Mouse (Mus musculus) Muller cell, postnatal 12 days (primary cell): ENCODE measurements around the gene Pga5.

ENCODE experiments used
- DNase-seq: peaks from one replicate; pipeline ENCODE4 v3.0.0-alpha.2; 2015; ENCODE audit errors: inconsistent ontology term

Pga5 gene

DNA sequence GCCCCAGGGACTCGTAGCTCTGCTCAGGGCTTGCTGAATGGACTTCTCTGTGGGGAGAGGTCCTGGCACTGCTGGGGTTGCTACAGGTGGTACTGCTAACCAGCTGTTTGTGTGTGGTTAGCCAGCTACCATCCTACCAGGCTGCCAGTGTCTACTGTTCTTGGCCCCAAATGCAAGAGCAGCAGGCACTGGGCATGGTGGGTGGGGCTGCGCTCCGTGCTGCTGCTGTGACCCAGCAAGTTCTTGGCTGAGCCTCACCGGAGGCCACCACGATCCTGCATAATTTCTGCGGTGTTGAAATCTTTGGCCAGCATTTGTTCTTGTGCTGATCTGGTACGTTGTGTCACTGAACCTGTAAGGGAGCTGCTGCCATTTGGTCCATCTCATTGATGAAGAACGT, 25.6 kb upstream of the Pga5 start:
- no peak for DNase-seq

DNA sequence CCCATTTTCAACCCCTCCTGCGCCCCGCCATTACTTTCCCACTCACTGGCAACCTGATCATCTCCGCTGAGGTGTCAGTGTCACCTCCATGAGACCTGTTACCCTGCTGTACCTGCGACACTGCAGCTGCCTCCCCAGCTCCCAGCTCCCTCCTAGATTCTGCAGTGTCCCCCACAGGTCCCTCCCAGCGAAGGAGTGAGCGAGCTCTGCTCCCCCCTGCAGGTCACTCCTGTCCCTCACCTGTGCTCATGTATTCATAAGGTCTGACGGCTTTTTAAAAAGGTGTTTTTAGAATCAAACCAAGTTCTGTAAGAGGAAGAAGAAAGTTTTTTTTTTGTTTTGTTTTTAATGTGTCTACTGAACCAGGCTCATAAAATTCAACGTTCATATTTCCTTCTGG, 24.3 kb upstream of the Pga5 start:
- DNase-seq, result no peak

DNA sequence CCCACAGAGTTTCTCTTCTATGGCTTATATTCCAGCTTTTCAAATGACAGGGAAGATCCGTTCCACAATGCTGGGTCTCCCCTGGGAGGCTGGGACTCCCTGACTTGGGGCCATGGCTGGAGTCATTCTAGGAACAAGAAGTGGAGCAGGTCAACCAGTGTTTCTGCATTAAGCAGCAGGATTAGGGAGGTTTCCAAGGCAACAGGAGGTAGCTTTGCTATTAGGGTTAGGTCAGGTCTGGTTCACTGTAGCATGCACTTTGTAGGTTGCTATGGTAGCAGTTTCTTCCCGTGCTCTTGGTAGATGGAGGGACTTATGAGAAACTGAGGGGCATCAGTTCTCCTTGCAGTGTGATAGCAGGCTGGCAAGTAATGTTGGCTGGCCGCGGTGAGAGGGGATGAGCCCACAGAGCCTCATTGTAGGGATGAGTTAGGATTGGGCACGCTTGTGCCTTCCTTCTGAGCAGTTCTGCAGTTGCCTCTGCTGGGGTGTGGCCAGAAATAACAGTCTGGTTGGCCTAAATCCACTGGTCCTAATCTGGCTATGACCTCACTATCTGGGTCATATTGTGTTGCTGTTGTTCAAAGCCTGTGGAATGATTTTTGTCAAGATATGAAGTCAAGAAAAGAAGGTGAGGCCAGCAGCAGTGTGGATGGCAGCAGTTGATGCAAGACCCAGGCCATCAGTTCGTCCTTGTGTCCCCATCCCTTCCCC, 23.3 kb upstream of the Pga5 start:
- DNase-seq, result peak; percentile 28

DNA sequence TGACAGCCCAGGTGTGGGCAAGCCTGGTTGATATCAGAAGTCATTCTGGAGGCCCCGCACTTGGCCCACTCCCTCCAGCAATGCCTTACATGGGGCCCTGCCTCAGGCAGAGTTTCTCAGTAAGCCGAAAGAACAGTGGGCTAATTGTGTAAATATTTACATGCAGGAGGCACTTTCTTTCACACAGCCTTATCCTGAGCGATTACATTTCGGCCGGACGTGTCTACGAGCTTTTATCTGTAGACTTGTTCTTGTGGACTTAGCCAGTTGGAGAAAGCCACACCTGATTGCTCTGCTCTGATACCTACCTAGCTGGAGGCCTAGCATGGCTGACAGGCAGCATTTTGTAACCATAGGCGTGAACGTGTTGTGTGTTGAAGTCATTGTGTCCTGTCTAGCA, 22.0 kb upstream of the Pga5 start:
- no peak for DNase-seq

DNA sequence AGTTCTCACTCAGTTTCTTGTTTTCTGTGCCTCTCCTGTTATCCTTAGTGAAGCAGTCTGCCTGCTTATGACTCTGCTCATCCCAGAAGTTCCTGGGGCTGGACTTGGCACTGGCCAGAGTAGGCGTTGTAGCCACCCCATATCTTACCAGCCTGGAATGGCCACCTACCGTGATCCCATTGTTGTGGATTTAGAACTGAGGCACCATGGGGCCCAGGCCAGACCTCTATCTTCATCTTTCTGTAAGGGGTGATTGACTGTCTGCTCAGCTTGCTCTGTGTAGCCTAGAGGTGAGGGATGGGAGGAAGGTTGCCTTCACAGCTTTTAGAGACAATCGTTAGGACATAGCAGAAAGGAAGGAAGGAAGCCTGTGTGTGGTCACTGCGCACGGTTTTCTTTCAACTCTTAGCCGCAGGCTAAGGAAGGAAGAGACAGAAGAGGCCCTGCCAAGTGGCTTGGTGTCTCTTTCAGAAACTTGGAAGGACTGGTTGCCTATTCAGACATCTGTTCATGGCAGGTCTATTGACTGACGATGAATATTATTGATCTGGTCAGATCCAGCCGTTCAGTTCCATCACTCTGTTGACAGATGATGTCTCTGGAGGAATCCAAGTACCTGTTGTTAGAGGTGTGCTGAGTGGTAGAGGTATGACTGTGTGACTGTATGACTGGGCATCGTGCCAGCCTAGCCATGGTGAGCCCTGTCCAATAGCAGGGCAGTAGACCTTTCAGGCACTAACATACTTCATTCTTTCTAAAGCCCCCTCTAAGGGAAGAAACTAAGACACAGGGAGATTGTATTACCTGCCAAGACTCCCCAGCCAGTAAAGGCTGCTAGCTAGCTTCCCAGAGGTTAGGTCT, 20.5 kb upstream of the Pga5 start:
- DNase-seq, result peak; percentile 62

DNA sequence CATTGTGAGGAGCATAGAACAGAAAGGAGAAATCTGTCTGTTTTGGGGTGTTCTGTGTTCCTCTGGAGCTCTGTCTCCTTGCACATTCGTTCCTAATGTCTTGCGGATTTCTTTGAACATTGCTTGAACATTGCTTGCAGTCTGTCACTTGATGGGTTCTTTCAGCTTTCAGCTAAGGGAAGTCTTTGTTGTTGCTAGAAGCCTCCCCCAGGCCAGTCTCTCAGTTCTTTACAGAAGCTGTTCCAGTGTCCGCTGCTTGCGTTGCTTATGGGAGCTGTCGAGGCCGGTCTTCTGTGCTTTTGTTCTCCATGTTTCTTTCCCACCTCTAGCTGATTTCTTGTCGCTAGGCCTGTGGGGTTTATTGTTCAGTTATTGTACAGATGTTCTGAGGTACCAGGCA, 17.9 kb upstream of the Pga5 start:
- DNase-seq, result no peak

DNA sequence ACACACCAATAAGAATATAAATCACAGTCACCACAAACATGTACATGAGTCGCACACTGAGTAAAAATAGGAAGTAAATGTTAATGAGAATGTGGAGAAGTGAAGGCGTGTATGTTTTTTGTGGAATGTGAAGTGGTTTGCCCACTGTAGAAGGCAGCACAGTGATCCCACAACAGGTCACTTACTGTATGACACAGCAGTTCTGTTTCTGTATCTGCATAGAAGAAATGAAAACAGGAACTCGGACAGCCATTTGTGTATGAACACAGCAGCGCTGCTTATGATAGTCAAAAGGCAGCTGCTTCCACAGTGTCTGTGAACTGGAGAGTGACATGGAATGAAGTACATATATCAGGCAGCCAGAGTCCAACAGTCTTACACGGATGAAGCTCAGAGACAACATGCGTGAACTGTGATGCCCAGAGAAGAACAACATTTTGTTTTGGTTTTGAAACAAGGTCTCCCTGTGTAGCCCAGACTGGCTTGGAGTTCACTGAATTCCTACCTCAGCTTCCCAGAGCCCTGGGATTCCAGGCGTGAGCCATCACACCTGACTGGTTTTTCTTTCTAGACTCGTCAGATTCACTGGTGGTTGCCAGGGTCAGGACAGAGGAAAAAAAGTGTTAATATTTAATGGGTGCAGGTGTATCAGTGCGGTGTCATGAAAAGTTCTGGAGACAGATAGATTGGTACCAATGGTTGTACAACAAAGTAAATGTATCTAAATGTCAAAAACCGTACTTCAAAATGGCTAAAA, 16.2 kb upstream of the Pga5 start:
- DNase-seq, result no peak

DNA sequence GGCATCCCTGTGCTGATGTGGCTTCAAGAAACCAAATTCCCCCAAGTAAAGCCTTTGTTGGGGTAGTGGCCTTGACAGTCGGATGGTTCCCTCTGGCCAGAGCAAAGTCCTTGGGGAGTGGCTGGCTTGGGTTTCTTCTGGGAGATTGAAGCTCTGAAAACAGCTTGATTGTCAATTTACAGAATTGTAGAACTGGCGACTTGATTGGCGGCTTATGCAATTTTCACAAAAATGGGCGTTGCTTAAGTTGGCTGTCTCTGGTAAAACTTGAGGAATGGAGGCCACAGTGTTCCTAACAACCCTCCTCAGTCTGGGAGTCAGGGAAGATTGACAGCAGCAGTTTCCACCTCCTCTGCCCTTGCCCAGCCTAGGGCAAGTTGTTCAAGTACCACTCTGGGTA, 14.5 kb upstream of the Pga5 start:
- no peak for DNase-seq

DNA sequence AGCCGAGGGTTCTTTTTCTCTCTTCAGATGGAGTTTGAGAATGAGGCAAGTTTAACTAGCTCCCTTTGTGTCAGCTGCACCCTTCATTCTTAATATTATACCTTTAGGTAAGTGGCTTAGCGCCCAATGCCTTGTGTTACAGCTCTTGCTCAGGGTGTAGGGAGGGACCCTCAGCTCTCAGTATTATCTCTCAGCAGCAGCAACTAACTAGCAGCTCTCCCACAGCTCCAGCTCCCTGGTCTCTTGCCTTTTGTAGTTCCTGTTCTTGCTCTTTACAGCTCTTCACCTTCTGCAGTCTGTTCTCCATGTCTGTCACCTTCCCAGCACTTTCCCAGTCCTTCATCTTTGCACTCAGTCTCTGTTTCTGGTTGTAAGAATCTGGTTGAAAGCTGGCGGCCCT, 13.8 kb upstream of the Pga5 start:
- DNase-seq, result no peak

DNA sequence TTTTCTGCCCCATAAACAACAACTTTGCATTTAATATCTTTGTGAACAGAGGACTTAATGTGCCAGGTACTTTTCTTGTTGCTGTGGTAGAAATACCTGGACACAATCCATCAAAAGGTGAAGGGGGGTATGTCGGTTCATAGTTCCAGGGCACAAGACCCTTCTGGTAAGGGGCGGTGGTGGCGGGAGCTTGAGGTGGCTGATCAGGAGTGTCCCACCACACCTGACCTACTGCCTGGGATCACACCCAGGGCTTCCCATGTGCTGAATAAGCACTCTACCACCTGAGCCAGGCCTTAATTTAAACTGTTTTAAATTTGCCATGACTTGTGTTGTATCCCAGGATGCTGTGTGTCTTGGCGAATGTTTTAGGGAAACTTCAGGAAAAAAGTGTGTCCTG, 13.2 kb upstream of the Pga5 start:
- DNase-seq, result no peak

DNA sequence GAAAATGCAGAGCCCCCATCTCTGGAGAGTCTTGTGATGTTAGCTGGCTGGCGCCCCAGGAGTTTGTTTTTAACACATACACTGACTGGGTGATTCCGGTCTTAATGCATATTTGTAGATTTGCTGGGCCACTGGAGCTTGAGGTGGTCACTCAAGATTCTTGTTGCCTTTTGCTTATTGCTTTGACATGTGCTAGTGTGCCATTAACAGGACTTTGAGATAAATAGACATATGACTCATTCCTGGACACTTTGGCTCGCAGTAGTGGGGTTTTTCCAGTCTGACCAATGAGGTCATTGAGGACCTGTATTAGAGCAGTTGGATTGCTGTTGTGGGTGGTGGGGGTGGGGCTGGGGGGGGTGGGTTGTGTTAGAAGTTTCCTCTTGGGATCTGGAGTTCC, 12.5 kb upstream of the Pga5 start:
- peak; percentile 72 for DNase-seq

DNA sequence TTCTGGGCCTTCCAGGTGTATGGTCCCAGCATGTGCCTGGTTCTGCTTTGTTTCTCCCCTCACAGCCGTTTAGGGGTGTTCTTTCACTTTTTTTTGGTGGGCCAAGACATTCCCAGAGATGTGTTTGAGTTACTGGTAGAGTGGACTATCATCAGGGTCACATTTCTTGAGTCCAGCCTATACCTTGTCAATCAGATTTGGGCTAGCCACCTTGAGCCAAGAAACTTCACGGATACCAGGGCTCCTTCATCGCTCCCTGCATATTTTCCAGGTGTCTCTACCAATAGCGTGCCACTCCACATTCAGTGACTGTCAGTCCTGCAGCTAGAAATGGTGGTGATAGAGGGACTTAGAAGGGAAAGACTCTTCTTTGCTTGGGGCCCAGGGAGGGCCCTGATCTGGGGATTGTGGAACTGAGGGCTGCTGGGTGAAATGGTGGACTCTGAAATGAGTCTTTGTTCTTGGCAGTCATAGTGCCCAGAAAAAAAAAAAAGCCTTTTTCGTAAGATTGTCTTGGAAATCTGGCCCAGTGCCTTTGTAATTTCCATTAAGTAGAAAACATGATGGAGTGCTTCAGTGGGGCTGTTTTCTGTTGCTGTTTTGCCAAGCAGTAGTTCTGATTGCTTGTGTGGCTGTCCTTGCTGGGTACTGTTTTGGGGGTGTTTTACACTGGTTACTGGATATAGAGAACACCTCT, 11.7 kb upstream of the Pga5 start:
- DNase-seq, result peak; percentile 50

DNA sequence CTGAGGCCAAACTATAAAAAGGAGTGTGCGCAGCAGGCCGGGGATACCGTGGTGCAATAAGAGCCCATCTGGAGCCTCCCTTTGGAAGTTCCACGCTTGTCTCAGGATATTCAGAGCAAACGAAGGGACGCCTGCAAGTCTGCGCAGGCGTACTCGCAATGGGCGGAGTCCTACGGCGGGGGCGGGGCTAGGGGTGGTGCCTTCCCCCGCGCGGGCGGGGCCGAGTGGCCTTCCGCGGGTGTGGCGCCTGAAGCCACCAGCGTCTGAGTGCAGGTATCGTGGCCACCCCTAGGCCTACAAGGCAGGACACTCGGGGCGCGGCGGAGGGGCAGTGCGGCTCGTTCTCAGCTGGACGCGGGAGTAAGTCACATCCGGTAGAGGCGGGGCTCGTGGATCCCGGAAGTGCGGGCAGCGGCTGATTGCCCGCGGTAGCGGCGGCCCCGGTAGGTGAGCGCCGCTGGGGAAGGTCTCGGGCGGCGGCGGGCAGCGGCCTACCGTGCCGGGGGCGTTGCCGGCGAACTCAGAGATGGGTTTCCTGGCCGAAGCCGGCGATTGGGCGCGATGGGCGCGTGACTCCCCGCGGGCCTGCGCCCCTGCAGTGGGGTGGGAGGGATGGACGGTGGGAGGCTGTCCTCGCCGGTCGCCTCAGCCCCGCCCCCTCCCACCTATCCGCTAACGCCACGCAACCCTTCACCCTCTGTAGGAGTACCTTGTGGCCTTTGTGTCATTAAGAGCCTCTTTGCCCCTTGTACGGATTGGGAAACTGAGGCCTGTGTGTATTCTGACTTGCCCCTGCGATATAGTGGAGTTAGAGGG, 10.9 kb upstream of the Pga5 start, which contains the start of gene Vps37c:
TSS of gene Vps37c (plus strand) at position 199 of the 816 bp plus-strand sequence.
- peak; percentile 96 for DNase-seq

DNA sequence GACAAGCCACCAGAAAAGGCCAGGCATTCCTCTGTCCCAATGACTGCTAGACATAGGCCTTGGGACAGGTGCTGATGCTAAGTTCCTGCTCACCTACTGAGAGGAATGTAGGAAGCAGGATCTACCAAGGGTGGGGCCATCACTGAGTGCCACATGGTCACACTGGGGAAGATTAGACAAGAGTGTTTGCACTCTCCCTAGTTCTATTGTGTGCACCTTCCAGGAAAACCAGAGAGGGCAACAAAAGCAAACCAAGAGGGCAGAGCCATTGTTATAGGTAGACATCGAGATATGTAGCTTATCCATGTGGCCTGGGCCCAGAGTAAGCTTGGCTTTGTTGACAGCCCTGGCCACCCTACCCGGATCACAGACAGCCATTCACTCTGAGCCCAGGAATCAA, 7.9 kb upstream of the Pga5 start:
- no peak for DNase-seq

DNA sequence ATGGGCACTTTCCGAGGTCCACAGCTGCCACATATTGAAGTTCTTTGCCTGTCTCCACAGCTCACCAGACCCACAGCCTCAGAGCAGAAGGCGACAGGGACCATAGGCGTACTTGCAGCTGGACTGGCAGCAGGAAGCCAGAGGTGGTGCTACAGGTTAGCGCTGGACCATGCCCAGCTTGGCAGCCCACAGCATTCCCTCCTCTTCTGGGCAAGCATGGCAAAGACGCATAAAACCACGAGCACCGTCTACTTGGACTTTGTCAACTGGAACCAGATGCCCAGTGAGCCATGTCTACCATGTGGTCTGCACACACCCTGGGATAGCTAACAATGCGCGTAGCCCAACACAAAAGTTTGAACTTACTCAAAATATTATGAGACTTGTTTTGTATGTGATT, 7.2 kb upstream of the Pga5 start:
- DNase-seq, result no peak

DNA sequence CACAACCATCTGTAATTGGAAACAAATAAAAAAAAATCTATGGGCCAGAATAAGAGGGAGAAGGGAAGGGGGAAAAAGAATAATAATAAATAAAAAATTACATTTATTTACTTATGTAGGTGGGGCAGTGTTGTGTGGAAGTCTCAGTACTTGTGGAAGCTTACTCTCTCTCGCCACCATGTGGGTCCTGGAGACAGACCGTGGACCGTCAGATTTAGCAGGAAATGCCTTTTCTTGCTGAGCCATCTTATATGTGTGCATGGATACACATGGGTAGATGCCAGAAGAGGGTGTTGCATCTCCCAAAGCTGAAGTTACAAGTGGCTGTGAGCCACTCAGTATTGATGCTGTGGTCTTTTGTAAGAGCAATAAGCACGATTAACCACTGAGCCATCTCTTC, 3.7 kb upstream of the Pga5 start:
- no peak for DNase-seq

DNA sequence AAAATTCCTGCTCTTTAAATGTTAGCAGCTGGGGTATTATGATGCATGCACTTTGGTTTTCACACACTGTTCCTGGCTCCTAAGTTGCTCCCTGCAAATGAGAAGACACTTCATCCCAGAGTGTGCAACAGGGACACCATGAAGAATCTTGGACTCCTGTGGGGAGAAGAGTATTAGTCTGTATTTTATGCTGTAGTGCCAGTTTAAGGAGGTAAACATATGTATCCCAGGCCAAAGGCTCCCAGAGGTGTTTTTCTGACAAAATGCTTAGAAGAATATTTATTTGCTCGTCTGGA, 849 bp upstream of the Pga5 start:
- DNase-seq, result no peak

DNA sequence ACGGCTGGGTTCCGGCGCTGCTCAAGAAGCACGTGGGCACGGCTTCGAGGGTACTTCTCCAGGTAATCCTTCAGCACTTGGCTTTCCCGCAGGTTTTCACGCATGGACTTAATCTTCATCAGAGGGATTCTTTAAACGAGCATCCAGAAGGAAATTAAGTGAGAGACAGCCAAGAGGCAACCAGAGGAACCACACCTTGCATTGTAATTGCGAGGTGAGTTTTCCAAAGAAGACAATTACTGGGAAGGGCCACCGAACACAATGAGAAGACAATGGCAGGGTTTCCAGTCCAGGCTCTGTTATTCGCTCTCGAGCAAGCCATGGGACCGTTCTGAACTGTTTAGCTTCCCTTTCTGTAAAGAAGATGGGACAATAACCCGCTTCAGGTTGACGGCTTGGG, 1.2 kb downstream of the Pga5 start:
- DNase-seq, result no peak

DNA sequence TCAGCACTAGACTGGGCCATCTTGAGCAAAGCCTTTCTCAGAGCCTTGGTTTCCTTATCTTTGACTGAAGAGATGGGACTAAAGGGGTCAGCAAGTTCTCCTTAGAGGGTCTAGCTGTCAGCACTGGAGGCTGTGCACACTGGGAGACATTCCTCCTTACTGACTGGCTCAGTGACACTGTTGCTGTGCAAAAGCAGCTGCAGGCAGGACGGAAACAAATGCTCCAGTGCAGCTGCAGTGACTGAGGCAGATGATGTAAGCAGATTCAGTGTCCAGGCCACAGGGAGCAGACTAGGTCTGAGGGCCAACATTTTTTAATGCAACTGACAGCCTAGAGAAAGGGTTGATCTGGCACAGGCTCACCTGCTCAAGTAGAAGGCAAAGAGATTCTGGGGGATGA, 4.6 kb downstream of the Pga5 start:
- no peak for DNase-seq

DNA sequence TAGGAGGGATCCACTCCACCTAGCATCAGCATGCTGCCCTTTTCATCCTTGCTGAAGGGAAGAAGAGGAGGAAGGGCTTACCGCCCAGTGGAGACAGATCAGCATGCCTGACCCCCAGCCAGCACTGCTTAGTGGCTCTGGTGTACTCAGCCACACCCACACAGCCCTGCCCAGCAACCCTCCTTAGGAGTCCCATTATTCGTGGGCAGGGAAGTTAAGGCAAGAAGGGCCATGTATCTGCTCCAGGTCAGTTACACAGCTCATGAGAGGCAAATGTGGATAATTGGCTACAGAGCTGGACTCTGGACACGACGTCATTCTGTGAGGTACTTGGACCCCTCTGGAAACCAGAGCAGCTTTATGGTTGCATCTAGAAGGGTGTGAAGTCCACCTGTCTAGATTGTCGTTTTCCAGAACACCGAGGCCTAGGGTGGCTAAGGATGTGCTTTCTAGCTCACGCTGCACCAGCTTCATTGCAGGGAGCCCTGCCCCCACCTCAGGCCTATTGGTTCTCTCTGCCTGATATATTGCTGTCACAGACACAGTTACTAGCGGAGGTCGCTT, 5.9 kb downstream of the Pga5 start:
- DNase-seq, result no peak

DNA sequence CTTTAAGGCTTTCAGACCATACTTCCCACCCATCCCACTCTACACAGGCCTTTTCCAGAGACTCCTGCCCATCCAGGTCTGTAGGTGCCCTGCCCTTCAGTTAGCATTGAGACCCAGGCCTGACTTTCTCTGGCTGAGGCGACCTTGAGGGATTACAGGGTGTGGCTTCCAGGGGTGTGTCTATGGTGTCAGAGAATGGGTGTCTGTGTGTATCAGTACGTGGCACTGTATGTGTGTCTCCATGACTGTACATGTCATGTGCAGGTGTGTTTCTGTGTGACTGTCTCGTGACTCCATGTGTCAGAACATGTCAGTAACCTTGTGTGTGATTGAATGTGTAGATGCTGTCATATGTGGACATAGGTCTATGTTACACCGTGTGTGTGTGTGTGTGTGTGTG, 6.6 kb downstream of the Pga5 start:
- DNase-seq, result no peak
